Mouse (Mus musculus) CH12.LX (cell line): ENCODE data around the gene Fancc.

ENCODE experiments used
- BHLHE40 ChIP-seq: IDR thresholded peaks from 2 replicates; pipeline ENCODE4 v1.6.1; 2011; ENCODE audit warnings: mild to moderate bottlenecking, low read depth, low read length, improper control_type of control experiment
- CHD1 ChIP-seq: IDR thresholded peaks from 2 replicates; pipeline ENCODE4 v1.6.1; 2012; ENCODE audit warnings: low read depth, low read length, improper control_type of control experiment, inconsistent platforms
- CTCF ChIP-seq, 2 experiments: IDR thresholded peaks in 1 of 2; conservative IDR thresholded peaks in 1 of 2; 2 replicates each; pipeline ENCODE4 v1.5.1; 2011 to 2012; ENCODE audit warnings: low read depth in 2 of 2, low read length in 2 of 2, improper control_type of control experiment in 1 of 2, inconsistent platforms in 1 of 2, mild to moderate bottlenecking in 1 of 2, moderate library complexity in 1 of 2
- HCFC1 ChIP-seq: IDR thresholded peaks from 2 replicates; pipeline ENCODE4 v1.6.1; 2012; ENCODE audit warnings: low read depth, mild to moderate bottlenecking, inconsistent platforms, low read length, improper control_type of control experiment
- JUND ChIP-seq: conservative IDR thresholded peaks from 2 replicates; pipeline ENCODE4 v1.6.1; 2011; ENCODE audit warnings: low read depth, low read length, improper control_type of control experiment
- MEF2A ChIP-seq: IDR thresholded peaks from 2 replicates; pipeline ENCODE4 v1.6.1; 2014; ENCODE audit warnings: low read depth, mild to moderate bottlenecking, inconsistent platforms, low read length, improper control_type of control experiment, borderline replicate concordance
- NELFE ChIP-seq: IDR thresholded peaks from 2 replicates; pipeline ENCODE4 v1.6.1; 2011; ENCODE audit warnings: low read depth, low read length, improper control_type of control experiment
- POLR2A ChIP-seq: IDR thresholded peaks from 2 replicates; pipeline ENCODE4 v1.6.1; 2011; ENCODE audit warnings: low read depth, mild to moderate bottlenecking, improper control_type of control experiment, low read length
- TCF12 ChIP-seq: IDR thresholded peaks from 2 replicates; pipeline ENCODE4 v1.6.1; 2014; ENCODE audit warnings: low read depth, mild to moderate bottlenecking, inconsistent platforms, low read length, improper control_type of control experiment

GRCm38 (mm10) chr13:63262168-63262957, 234.7 kb downstream of the Fancc start:
- TF ChIP-seq BHLHE40 (no peak), HCFC1 (no peak), CTCF (conservative IDR thresholded peaks at IDR 0.05 in 1 of 2, IDR thresholded peaks at IDR 0.05 in 1 of 2; ENCODE audit: low read depth in 2 of 2, low read length in 2 of 2) (no peak), POLR2A (no peak), TCF12 (no peak), MEF2A (no peak), CHD1 (no peak), JUND (no peak), NELFE (no peak)
